Mouse (Mus musculus): Measurements from ENCODE around the gene Shc2.

Gene Shc2

GRCm38 (mm10) chr10:79581501-79581900 lies 56.2 kb downstream of the Shc2 start:
- DNase-seq (ENCODE audit: low spot score) = no peak

- DNase-seq (ENCODE audit: low spot score) = peak; percentile 21
These were observed 56.9 kb downstream of the Shc2 start for GRCm38 (mm10) chr10:79580811-79581210.

- no peak for DNase-seq (ENCODE audit: low spot score)
These were observed 57.4 kb downstream of the Shc2 start for GRCm38 (mm10) chr10:79580356-79580755.

- no peak for DNase-seq (ENCODE audit: low spot score)
These were observed 57.9 kb downstream of the Shc2 start for GRCm38 (mm10) chr10:79579781-79580180.

GRCm38 (mm10) chr10:79578891-79579290 lies 58.8 kb downstream of the Shc2 start:
- DNase-seq (ENCODE audit: low spot score) = no peak

- DNase-seq (ENCODE audit: low spot score) = no peak
These were observed 59.4 kb downstream of the Shc2 start for GRCm38 (mm10) chr10:79578276-79578675.

- DNase-seq (ENCODE audit: low spot score) = no peak
These were observed 60.3 kb downstream of the Shc2 start for GRCm38 (mm10) chr10:79577376-79577775.

- DNase-seq (ENCODE audit: low spot score) = no peak
These were observed 62.0 kb downstream of the Shc2 start for GRCm38 (mm10) chr10:79575754-79576153.

GRCm38 (mm10) chr10:79574796-79575195 lies 62.9 kb downstream of the Shc2 start:
- no peak for DNase-seq (ENCODE audit: low spot score)

GRCm38 (mm10) chr10:79574350-79574749 lies 63.4 kb downstream of the Shc2 start:
- DNase-seq (ENCODE audit: low spot score) = no peak

GRCm38 (mm10) chr10:79573611-79574010 lies 64.1 kb downstream of the Shc2 start:
- DNase-seq (ENCODE audit: low spot score) = no peak

GRCm38 (mm10) chr10:79571314-79571713 lies 66.4 kb downstream of the Shc2 start:
- DNase-seq (ENCODE audit: low spot score) = no peak

- no peak for DNase-seq (ENCODE audit: low spot score)
These were observed 67.8 kb downstream of the Shc2 start for GRCm38 (mm10) chr10:79569921-79570320.
